10 mouse cellular contexts compared by ENCODE assay signal in the genomic region with DNA sequence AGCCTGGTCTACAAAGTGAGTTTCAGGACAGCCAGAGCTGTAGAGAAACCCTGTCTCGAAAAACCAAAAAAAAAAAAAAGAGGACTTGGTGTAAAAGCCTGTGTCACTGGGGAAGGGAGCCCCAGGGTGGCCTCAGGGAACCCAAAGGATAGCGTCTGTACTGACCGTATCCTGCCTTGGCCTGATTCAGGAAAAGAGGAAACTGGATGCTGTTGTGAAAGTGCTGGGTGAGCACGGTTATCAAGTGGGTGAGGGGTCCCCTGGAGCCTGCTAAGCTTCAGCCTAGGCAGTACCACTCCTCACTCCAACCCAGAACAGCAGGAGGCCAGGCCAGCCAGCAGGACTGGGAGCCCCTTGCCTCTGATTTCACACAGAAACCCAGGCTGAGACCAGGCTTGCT. TPM values are rescaled to one million over a fixed set of nuclear protein-coding genes. Genes with fewer than 3 reads are reported as not detected.
DNase-seq lines count a peak whose midpoint lies in the region; ATAC-seq and TF ChIP-seq lines count a peak whose summit lies in the region.
"Had no signal": no experiment of that assay in that cellular context is flagged by ENCODE, and none has a peak within 500 bp of the region (broad histone marks: within the 10 kb centered on the region; RNA-seq: fewer than 3 reads in every experiment).

No protein-coding gene starts in this region.

- DNase-seq in cerebellum, adult 9-11 months = peak; percentile 59
- DNase-seq in cerebellum, adult 9-10 months = no peak
- peak; percentile 11 for DNase-seq in lung, adult 2 months
- no peak for DNase-seq in lung, postnatal 25 days (ENCODE audit: low spot score)
- no peak for DNase-seq in hindbrain, postnatal 0 days (ENCODE audit: low spot score)
- peak; percentile 30 to 39 for DNase-seq in lung, postnatal 4 days
- DNase-seq in MN1 (ENCODE audit: low spot score) = no peak
- DNase-seq: cerebellum, adult 8-10 months; forebrain, postnatal 0 days had no signal

- peaks cover 3% of the 10 kb centered on the region; the same call in 1 of the 2 replicates for H3K36me3 ChIP-seq in hindbrain, postnatal 0 days (ENCODE audit: insufficient read depth, low read length)

- no peak for ATAC-seq in hindbrain, postnatal 0 days
- no peak for ATAC-seq in activated CD4-positive, CD25-positive, alpha-beta regulatory T cell, adult 4 months
- ATAC-seq: forebrain, postnatal 0 days had no signal

- H3K27me3 ChIP-seq in hindbrain, postnatal 0 days (ENCODE audit: insufficient read depth, low read length) = no peaks in the 10 kb centered on the region

- TF ChIP-seq CTCF in lung, adult 2 months (IDR thresholded peaks at IDR 0.05; ENCODE audit: insufficient read depth, low read length) = no peak
- no peak for TF ChIP-seq CTCF in hindbrain, postnatal 0 days (IDR thresholded peaks at IDR 0.05; ENCODE audit: low read depth)

- peaks cover 26% of the 10 kb centered on the region for H3K4me1 ChIP-seq in lung, adult 2 months (ENCODE audit: control insufficient read depth, insufficient read depth, low read length)
- H3K4me1 ChIP-seq in hindbrain, postnatal 0 days (ENCODE audit: insufficient read depth, low read length) = peaks cover 15% of the 10 kb centered on the region

- 46% methylated on average over 4 of the region's 4 CpGs for WGBS in lung, adult 2 months
- 88% methylated on average over 4 of the region's 4 CpGs for WGBS in hindbrain, postnatal 0 days

- no peak overlapping the region for H3K27ac ChIP-seq in hindbrain, postnatal 0 days

- H3K9me3 ChIP-seq in hindbrain, postnatal 0 days (ENCODE audit: low read length) = no peaks in the 10 kb centered on the region

- no peak overlapping the region for H3K4me2 ChIP-seq in hindbrain, postnatal 0 days (ENCODE audit: low read depth, low read length)

- 0 out of 2 replicates have a peak overlapping the region, but pooled peaks have one; percentile 89 for H3K9ac ChIP-seq in hindbrain, postnatal 0 days (replicated peaks; ENCODE audit: low read length)
- H3K9ac ChIP-seq: forebrain, postnatal 0 days had no signal

- H3K4me3 ChIP-seq in lung, adult 2 months (replicated peaks; ENCODE audit: extremely low read depth, low read depth, low read length) = no peak overlapping the region
- H3K4me3 ChIP-seq in hindbrain, postnatal 0 days (ENCODE audit: low read length) = no peak overlapping the region

- TF ChIP-seq POLR2A in lung, adult 2 months (IDR thresholded peaks at IDR 0.05; ENCODE audit: borderline replicate concordance, extremely low read depth, low read depth, low read length) = no peak

RNA-seq across cellular contexts. Expression of a gene that starts 2.9 kb away (rescaled TPM):
- 62.1 and 69.5 TPM in 2 replicates for polyA plus RNA-seq in lung, adult 2 months (2012; rRNA removed)
- 37.6 and 38.8 TPM in 2 replicates for total RNA-seq in hindbrain, postnatal 0 days (2014; rRNA removed)
- 66.3 and 66.6 TPM in 2 replicates for polyA plus RNA-seq in hindbrain, postnatal 0 days (2015; fragmentation: Nextera tagmentation; extraction: Ambion mirVana)
- polyA plus RNA-seq in activated CD4-positive, CD25-positive, alpha-beta regulatory T cell, adult 4 months (2017; shearing (Covaris generic)) = 10 to 100 TPM; 26.7 to 26.8 TPM

RNA-seq across cellular contexts. Expression of a gene that starts 8.9 kb away (rescaled TPM):
- 124 and 140 TPM in 2 replicates for polyA plus RNA-seq in lung, adult 2 months (2012; rRNA removed)
- 217 and 235 TPM in 2 replicates for total RNA-seq in hindbrain, postnatal 0 days (2014; rRNA removed)
- polyA plus RNA-seq in hindbrain, postnatal 0 days (2015; fragmentation: Nextera tagmentation; extraction: Ambion mirVana) = 123 and 126 TPM in 2 replicates
- polyA plus RNA-seq in activated CD4-positive, CD25-positive, alpha-beta regulatory T cell, adult 4 months (2017; shearing (Covaris generic)) = 10 to 100 TPM; 25.9 to 33.6 TPM

RNA-seq across cellular contexts. Expression of a gene that starts 42.0 kb away (rescaled TPM):
- 4.9 and 5.2 TPM in 2 replicates for polyA plus RNA-seq in lung, adult 2 months (2012; rRNA removed)
- total RNA-seq in hindbrain, postnatal 0 days (2014; rRNA removed) = 0.47 TPM in 1 of 2 replicates, not detected in the other
- 0.29 and 0.31 TPM in 2 replicates for polyA plus RNA-seq in hindbrain, postnatal 0 days (2015; fragmentation: Nextera tagmentation; extraction: Ambion mirVana)
- 1 to 10 TPM in 1 of 2 experiments, under 1 TPM in 1; 0.88 to 1.4 TPM for polyA plus RNA-seq in activated CD4-positive, CD25-positive, alpha-beta regulatory T cell, adult 4 months (2017; shearing (Covaris generic))
- total RNA-seq: forebrain, postnatal 0 days had no signal

Comparison
In these comparisons a context has a peak if more than half of its experiments do, and no peak if none do; other contexts are left out.
1. DNase-seq: peak in cerebellum, adult 9-11 months (single experiment), lung, adult 2 months (single experiment) and lung, postnatal 4 days (2 of 2); none in cerebellum, adult 9-10 months (single experiment), lung, postnatal 25 days (single experiment), hindbrain, postnatal 0 days (single experiment) and MN1 (single experiment).